Mouse (Mus musculus) G1E (cell line): ENCODE results near the gene Peli1. TPM values are rescaled to one million over a fixed set of nuclear protein-coding genes. Genes with fewer than 3 reads are reported as not detected.

ENCODE experiments used
- ATAC-seq: 2 replicates; pipeline ENCODE4 v1.8.0; 2016; ENCODE audit warnings: mild to moderate bottlenecking; ENCODE audit not compliant: insufficient number of reproducible peaks, poor library complexity, low FRiP score, severe bottlenecking; ENCODE audit errors: extremely low read depth
- DNase-seq: peaks from one replicate; pipeline ENCODE4 v3.0.0; 2012; ENCODE audit warnings: low spot score
- H3K27me3 ChIP-seq: 2 replicates; pipeline ENCODE4 v1.6.1; 2012; ENCODE audit warnings: mild to moderate bottlenecking, low read length, inconsistent platforms; ENCODE audit not compliant: insufficient read depth
- H3K36me3 ChIP-seq: replicated peaks from 2 replicates; pipeline ENCODE3; 2012; ENCODE audit warnings: mild to moderate bottlenecking, inconsistent platforms
- H3K4me1 ChIP-seq: 2 replicates; pipeline ENCODE4 v1.6.1; 2012; ENCODE audit warnings: low read depth, low read length, inconsistent platforms, mixed read lengths; ENCODE audit not compliant: insufficient read depth
- H3K4me3 ChIP-seq: 2 replicates; pipeline ENCODE4 v1.5.1; 2012; ENCODE audit warnings: low read depth, mild to moderate bottlenecking, inconsistent platforms, low read length, moderate library complexity, mixed read lengths
- H3K9me3 ChIP-seq: replicated peaks from 2 replicates; pipeline ENCODE4 v1.6.1; 2012; ENCODE audit warnings: inconsistent platforms
- CTCF ChIP-seq: IDR thresholded peaks from 2 replicates; pipeline ENCODE4 v1.5.1; 2012; ENCODE audit warnings: low read depth, low read length, inconsistent platforms, mixed read lengths
- GATA1 ChIP-seq: IDR thresholded peaks from 2 replicates; pipeline ENCODE4 v1.6.1; 2012; ENCODE audit warnings: borderline replicate concordance, low read length, inconsistent platforms, mixed read lengths
- GATA2 ChIP-seq: IDR thresholded peaks from 2 replicates; pipeline ENCODE4 v1.6.1; 2012; ENCODE audit warnings: low read depth, low read length, inconsistent platforms, borderline replicate concordance
- POLR2AphosphoS5 ChIP-seq: IDR thresholded peaks from 2 replicates; pipeline ENCODE4 v1.6.1; 2012; ENCODE audit warnings: low read depth, low read length, inconsistent platforms; ENCODE audit not compliant: insufficient replicate concordance
- TAL1 ChIP-seq: conservative IDR thresholded peaks from 2 replicates; pipeline ENCODE4 v1.6.1; 2012; ENCODE audit warnings: low read depth, low read length, inconsistent platforms, mixed read lengths
- polyA plus RNA-seq: library from polyadenylated mRNA; stranded (reverse); fragments of >175 nt; gene quantifications from 2 replicates; pipeline ENCODE4 v1.2.3, GENCODE M21; 2012
- total RNA-seq, 2 experiments: library from RNA; stranded (forward) in 1 of 2; stranded (reverse) in 1 of 2; fragments of 200-1000 nt in 1 of 2; fragments of >200 nt in 1 of 2; fragmentation: Nextera tagmentation in 1 of 2; gene quantifications; 2 replicates each; pipeline ENCODE4 v1.2.3; 2014 to 2017

Gene Peli1
- total and polyA plus RNA-seq, 3 experiments: 16.5 to 35.7 (median 18.3) TPM

DNA sequence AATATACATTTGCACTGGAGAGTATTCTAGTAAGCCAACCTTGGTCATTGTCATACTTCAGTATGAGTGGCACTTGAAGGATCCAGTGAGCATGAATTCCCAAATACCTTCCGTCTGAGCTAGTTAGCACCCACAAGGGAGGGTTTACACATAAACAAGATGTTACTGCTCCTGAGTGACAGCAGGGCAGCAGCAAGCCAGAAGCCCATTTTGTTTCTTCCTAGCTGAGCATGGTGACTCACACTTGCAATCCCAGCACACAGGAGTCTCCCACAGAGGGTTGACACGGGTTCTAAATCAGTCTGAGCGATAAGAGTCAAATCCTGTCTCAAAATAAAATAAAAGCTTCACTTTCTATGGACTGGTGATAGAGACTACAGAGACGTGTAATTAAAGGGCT, 66.5 kb downstream of the Peli1 start:
- peaks cover 2% of the 10 kb centered on the region; the same call in 1 of the 2 replicates for H3K4me1 ChIP-seq
- H3K9me3 ChIP-seq: no peaks in the 10 kb centered on the region
- TF ChIP-seq GATA2 (no peak), TAL1 (no peak), POLR2AphosphoS5 (no peak), GATA1 (no peak), CTCF (no peak)
- no peak for ATAC-seq
- H3K4me3 ChIP-seq: no peak overlapping the region
- peaks cover 9% of the 10 kb centered on the region for H3K36me3 ChIP-seq
- no peaks in the 10 kb centered on the region for H3K27me3 ChIP-seq
- no peak for DNase-seq

DNA sequence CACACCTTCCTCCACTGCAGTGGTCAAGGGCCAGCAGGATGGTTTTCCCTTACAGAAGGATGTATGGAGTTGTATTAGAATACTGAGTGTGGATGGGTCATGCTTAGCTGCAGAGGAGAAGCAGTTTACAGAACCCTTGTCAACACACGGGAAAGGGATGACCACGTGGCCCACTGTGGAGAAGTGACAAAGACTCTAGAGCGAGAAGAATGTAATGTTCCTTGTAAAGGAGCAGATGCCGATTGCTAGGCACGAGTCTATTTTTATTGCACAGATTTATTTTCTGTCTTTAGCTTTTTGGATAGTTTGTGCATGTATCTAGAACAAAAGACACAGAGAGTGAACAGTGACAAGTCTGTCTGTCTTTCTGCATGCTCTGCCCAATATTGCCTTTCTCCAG, 71.0 kb downstream of the Peli1 start:
- no peaks in the 10 kb centered on the region for H3K36me3 ChIP-seq
- H3K27me3 ChIP-seq: 0 out of 2 replicates have a peak, but pooled peaks cover 2% of the 10 kb centered on the region
- TF ChIP-seq TAL1: no peak
- no peak for TF ChIP-seq GATA2
- TF ChIP-seq CTCF: no peak
- no peak for TF ChIP-seq POLR2AphosphoS5
- no peak for TF ChIP-seq GATA1
- no peaks in the 10 kb centered on the region for H3K9me3 ChIP-seq
- no peak overlapping the region for H3K4me3 ChIP-seq
- H3K4me1 ChIP-seq: peaks cover 43% of the 10 kb centered on the region
- ATAC-seq (no peak), DNase-seq (no peak)

DNA sequence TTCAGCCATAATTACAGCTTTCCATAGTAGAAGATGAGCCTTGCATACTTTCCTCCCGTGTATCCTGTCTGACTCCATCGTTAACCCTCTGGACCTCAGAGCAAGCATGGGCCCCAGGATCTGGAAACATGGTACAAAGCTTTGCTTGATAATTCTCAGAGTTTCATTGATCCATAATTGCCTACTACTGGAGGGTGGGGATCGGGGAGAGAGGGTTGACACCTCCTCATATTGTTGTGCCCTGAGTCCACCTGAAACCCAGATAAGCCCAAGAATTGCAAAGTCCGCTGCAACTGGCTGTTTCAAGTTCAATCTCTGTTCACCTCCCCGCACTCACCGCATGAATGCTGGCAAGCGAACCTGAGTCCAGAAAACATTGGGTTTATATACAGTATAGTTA, 72.1 kb downstream of the Peli1 start:
- Histone ChIP-seq H3K4me3 (no peak overlapping the region), H3K9me3 (no peaks in the 10 kb centered on the region), H3K4me1 (peaks cover 49% of the 10 kb centered on the region), H3K27me3 (0 out of 2 replicates have a peak, but pooled peaks cover 2% of the 10 kb centered on the region), H3K36me3 (no peaks in the 10 kb centered on the region)
- no peak for TF ChIP-seq GATA1
- no peak for TF ChIP-seq POLR2AphosphoS5
- TF ChIP-seq TAL1: no peak
- no peak for TF ChIP-seq GATA2
- no peak for TF ChIP-seq CTCF
- no peak for ATAC-seq
- DNase-seq: no peak

- H3K27me3 ChIP-seq: 0 out of 2 replicates have a peak, but pooled peaks cover 2% of the 10 kb centered on the region
- H3K9me3 ChIP-seq: no peaks in the 10 kb centered on the region
- DNase-seq (no peak), ATAC-seq (no peak)
- H3K4me1 ChIP-seq: peaks cover 51% of the 10 kb centered on the region
- TF ChIP-seq TAL1: no peak
- no peak for TF ChIP-seq CTCF
- TF ChIP-seq POLR2AphosphoS5: no peak
- TF ChIP-seq GATA2: no peak
- TF ChIP-seq GATA1: no peak
- H3K36me3 ChIP-seq: no peaks in the 10 kb centered on the region
- H3K4me3 ChIP-seq: no peak overlapping the region
Observed at GRCm38 (mm10) chr11:21163673-21164072, 72.6 kb downstream of the Peli1 start.

GRCm38 (mm10) chr11:21164312-21164993, 73.4 kb downstream of the Peli1 start:
- no peak for TF ChIP-seq TAL1
- TF ChIP-seq CTCF: no peak
- no peak for TF ChIP-seq GATA1
- TF ChIP-seq GATA2: no peak
- TF ChIP-seq POLR2AphosphoS5: no peak
- Histone ChIP-seq H3K4me3 (no peak overlapping the region), H3K36me3 (no peaks in the 10 kb centered on the region), H3K9me3 (peaks cover 8% of the 10 kb centered on the region), H3K4me1 (peaks cover 54% of the 10 kb centered on the region), H3K27me3 (0 out of 2 replicates have a peak, but pooled peaks cover 2% of the 10 kb centered on the region)
- ATAC-seq: no peak
- no peak for DNase-seq

DNA sequence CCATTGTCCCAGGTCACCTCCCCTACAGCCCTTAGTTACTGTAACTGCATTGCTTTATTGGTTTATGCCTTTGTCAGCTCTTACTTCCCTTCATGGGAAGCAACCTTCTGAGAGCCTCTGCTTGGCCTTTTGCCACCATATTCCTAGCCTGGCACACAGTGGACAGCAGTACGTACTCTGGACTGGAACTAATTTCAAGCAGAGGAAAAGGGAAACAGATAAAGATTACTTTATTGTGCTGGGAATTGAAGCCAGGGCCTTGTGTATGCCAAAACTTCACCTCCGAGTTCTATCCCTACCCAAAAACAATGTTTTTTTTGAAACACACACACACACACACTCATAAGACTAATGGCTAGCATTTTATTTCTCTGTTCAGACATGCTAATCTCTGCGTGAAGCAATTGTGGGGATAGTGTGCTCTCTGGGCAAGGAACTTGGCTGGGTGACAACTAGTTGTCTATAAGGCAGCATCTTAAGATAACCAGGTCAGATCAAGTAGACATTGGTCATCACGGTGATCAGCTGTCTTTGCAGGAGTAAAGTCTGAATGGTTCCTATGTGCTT, 74.0 kb downstream of the Peli1 start:
- Histone ChIP-seq H3K9me3 (peaks cover 12% of the 10 kb centered on the region), H3K4me3 (no peak overlapping the region), H3K4me1 (peaks cover 52% of the 10 kb centered on the region), H3K27me3 (0 out of 2 replicates have a peak, but pooled peaks cover 2% of the 10 kb centered on the region), H3K36me3 (no peaks in the 10 kb centered on the region)
- ATAC-seq (no peak), DNase-seq (no peak)
- TF ChIP-seq POLR2AphosphoS5 (no peak), CTCF (no peak), GATA1 (no peak), GATA2 (no peak)
